Mouse (Mus musculus) forebrain, embryonic 11.5 days (tissue): ENCODE measurements at regions not wholly inside any gene's neighbourhood (a gene's known extent, or its start where the extent isn't known, plus 50 kb on each side); places are given as distances from the start of the nearest gene placed in this dataset.

Source experiments
- ATAC-seq: fragments of 200-750 bp; cut with Nextera tagmentation; replicated peaks from 2 replicates; pipeline ENCODE4 v1.8.0; 2017; ENCODE audit warnings: moderate TSS enrichment; ENCODE audit not compliant: low FRiP score
- DNase-seq: peaks from one replicate; pipeline ENCODE4 v3.0.0-alpha.2; 2017; ENCODE audit warnings: low spot score
- H3K27ac ChIP-seq: fragments of 300-500 bp; sonication (generic); 2 replicates; pipeline ENCODE4 v1.5.1; 2014; ENCODE audit warnings: low read depth, low read length
- H3K27me3 ChIP-seq: fragments of 300-500 bp; sonication (generic); 2 replicates; pipeline ENCODE4 v1.6.1; 2014; ENCODE audit warnings: mild to moderate bottlenecking, low read length, mixed read lengths; ENCODE audit not compliant: control insufficient read depth, insufficient read depth
- H3K36me3 ChIP-seq: fragments of 300-500 bp; sonication (generic); 2 replicates; pipeline ENCODE4 v1.6.1; 2014; ENCODE audit warnings: mild to moderate bottlenecking, low read length, moderate library complexity, mixed read lengths; ENCODE audit not compliant: control insufficient read depth, insufficient read depth
- H3K4me1 ChIP-seq: fragments of 300-500 bp; sonication (generic); replicated peaks from 2 replicates; pipeline ENCODE4 v1.6.1; 2014; ENCODE audit warnings: low read length, mixed read lengths; ENCODE audit not compliant: control insufficient read depth, insufficient read depth
- H3K4me2 ChIP-seq: fragments of 300-500 bp; sonication (generic); 2 replicates; pipeline ENCODE4 v1.6.1; 2014; ENCODE audit warnings: low read depth, mild to moderate bottlenecking, low read length, moderate library complexity, mixed read lengths; ENCODE audit not compliant: severe bottlenecking
- H3K4me3 ChIP-seq: fragments of 300-500 bp; sonication (generic); 2 replicates; pipeline ENCODE4 v1.5.1; 2014; ENCODE audit warnings: low read depth, low read length
- H3K9ac ChIP-seq: fragments of 300-500 bp; sonication (generic); 2 replicates; pipeline ENCODE4 v1.6.1; 2014; ENCODE audit warnings: low read length
- H3K9me3 ChIP-seq: fragments of 300-500 bp; sonication (generic); 2 replicates; pipeline ENCODE4 v1.6.1; 2016; ENCODE audit warnings: low read length, mixed read lengths; ENCODE audit not compliant: control insufficient read depth
- WGBS: fragments of 180-500 bp; shearing (Covaris S2); extraction: QIAGEN DNeasy Blood & Tissue Kit; methylation state at CpG from one replicate; pipeline ENCODE4 v1.1.7; 2014; 5-methylcytosine and 5-hydroxymethylcytosine counted together

- DNase-seq, result peak; percentile 70
- H3K27ac ChIP-seq, result no peak overlapping the region
- H3K4me2 ChIP-seq, result peak overlapping the region; percentile 81
- H3K9ac ChIP-seq, result peak overlapping the region; percentile 53
- H3K9me3 ChIP-seq, result no peaks in the 10 kb centered on the region
- H3K4me1 ChIP-seq, result 0 out of 2 replicates have a peak, but pooled peaks cover 3% of the 10 kb centered on the region
- H3K4me3 ChIP-seq, result peak overlapping the region; percentile 47
- H3K27me3 ChIP-seq, result peaks cover 19% of the 10 kb centered on the region; the same call in 1 of the 2 replicates
- no peaks in the 10 kb centered on the region for H3K36me3 ChIP-seq
- peak; percentile 19 for ATAC-seq
- WGBS, result under 1% methylated on average over 17 of the region's 17 CpGs
Measured at GRCm38 (mm10) chr3:118434311-118434710, 127.6 kb upstream of the Dpyd start.

DNA sequence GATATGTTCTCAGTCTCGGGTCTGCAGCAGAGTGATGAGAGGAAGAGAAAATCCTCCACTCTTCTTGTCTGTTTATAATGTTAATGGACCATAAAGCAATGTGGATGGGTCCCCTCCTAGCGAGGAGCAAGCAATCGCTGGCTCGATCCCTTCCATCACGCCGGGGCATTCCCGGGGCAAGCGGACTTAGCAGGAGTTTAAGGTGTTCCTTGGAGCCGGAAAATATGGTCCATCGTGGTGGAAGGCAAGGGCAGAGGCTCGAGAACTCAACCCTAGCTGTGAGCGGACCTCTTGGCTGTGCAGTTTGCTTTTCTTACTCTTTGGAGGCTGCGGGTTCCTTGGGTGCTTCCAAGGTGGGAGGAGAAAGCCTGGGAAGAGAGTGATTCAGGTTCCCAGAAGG lies 127.1 kb upstream of the Dpyd start:
- Histone ChIP-seq H3K36me3 (no peaks in the 10 kb centered on the region), H3K27ac (no peak overlapping the region), H3K4me3 (peak overlapping the region; percentile 47), H3K9ac (peak overlapping the region; percentile 53), H3K4me1 (0 out of 2 replicates have a peak, but pooled peaks cover 3% of the 10 kb centered on the region), H3K9me3 (no peaks in the 10 kb centered on the region), H3K27me3 (peaks cover 19% of the 10 kb centered on the region; the same call in 1 of the 2 replicates), H3K4me2 (peak overlapping the region; percentile 81)
- peak; percentile 54 for DNase-seq
- ATAC-seq, result no peak
- WGBS, result 1% methylated on average over 13 of the region's 13 CpGs

- H3K27ac ChIP-seq, result no peak overlapping the region
- no peaks in the 10 kb centered on the region for H3K9me3 ChIP-seq
- ATAC-seq (no peak), DNase-seq (no peak)
- peak overlapping the region; percentile 81 for H3K4me2 ChIP-seq
- no peak overlapping the region; the same call in 1 of the 2 replicates for H3K9ac ChIP-seq
- WGBS, result 8% methylated on average over 9 of the region's 9 CpGs
- peak overlapping the region; percentile 47 for H3K4me3 ChIP-seq
- no peaks in the 10 kb centered on the region for H3K36me3 ChIP-seq
- H3K4me1 ChIP-seq, result 0 out of 2 replicates have a peak, but pooled peaks cover 3% of the 10 kb centered on the region
- H3K27me3 ChIP-seq, result peaks cover 19% of the 10 kb centered on the region; the same call in 1 of the 2 replicates
Measured at GRCm38 (mm10) chr3:118435248-118435647, 126.7 kb upstream of the Dpyd start.

DNA sequence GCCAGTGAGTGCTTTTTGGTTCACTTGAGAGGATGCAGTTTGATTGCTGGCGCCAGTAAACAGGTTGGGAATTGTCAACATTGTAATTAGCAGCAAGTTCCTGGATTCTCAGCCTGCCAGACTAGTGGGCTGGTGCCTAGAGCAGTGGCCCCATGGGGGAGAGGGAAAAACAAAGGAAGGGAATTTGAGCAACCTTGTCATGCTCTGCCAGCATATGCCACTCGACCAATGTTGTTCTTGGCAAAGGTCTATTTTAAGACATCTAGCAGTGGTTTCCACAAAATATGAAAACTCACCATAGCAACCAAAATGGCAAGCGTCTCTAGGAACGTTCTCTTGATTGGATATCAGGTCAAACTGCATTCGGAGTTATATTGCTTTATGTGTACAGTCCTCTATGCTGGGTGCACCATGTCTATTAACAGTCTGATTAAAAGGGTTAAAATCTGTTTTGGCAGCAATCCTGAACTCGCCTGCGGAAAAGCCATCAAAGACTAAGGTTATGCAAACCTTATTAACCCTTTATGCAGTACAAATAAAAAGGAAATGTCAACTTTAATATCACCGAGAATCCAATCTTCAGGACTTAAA lies 118.1 kb upstream of the Dpyd start:
- Histone ChIP-seq H3K9ac (no peak overlapping the region), H3K27me3 (no peaks in the 10 kb centered on the region), H3K27ac (no peak overlapping the region), H3K4me3 (no peak overlapping the region), H3K9me3 (no peaks in the 10 kb centered on the region), H3K36me3 (no peaks in the 10 kb centered on the region), H3K4me2 (no peak overlapping the region), H3K4me1 (no peaks in the 10 kb centered on the region)
- DNase-seq, result peak; percentile 51
- whole genome bisulfite sequencing, result 56% methylated on average over 8 of the region's 8 CpGs
- ATAC-seq, result peak; percentile 79

GRCm38 (mm10) chr3:118445360-118445759 lies 116.6 kb upstream of the Dpyd start:
- ATAC-seq (no peak), DNase-seq (no peak)
- Histone ChIP-seq H3K27ac (no peak overlapping the region), H3K27me3 (no peaks in the 10 kb centered on the region), H3K36me3 (no peaks in the 10 kb centered on the region), H3K4me1 (no peaks in the 10 kb centered on the region), H3K9ac (no peak overlapping the region), H3K9me3 (no peaks in the 10 kb centered on the region), H3K4me3 (no peak overlapping the region), H3K4me2 (no peak overlapping the region)
- 84% methylated on average over 4 of the region's 4 CpGs for WGBS

GRCm38 (mm10) chr3:118459636-118460035 lies 102.3 kb upstream of the Dpyd start:
- Histone ChIP-seq H3K4me1 (no peaks in the 10 kb centered on the region), H3K27ac (no peak overlapping the region), H3K9ac (no peak overlapping the region), H3K4me2 (no peak overlapping the region), H3K36me3 (no peaks in the 10 kb centered on the region), H3K9me3 (no peaks in the 10 kb centered on the region), H3K27me3 (no peaks in the 10 kb centered on the region), H3K4me3 (no peak overlapping the region)
- ATAC-seq, result no peak
- 87% methylated on average over 2 of the region's 2 CpGs for WGBS
- DNase-seq, result no peak

DNA sequence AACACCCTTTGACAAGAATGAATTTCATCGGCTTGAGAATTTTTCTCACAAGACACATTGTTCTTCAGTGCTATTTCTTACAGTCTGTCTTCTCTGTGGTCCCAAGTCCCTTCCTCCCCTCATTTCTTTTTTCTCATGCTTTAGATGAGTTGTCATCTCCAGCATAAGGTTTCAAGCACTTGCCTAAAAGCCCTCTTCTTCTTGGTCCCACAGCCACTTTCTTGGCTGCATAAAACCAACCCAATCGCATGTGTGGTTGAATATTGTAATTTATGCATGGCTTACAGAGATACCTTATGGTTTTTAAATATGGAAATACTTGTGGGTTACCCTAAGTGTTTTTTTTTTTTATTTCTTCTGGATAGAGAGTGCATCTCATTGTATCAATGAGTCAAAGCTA lies 96.3 kb upstream of the Dpyd start:
- Histone ChIP-seq H3K9me3 (no peaks in the 10 kb centered on the region), H3K27ac (no peak overlapping the region), H3K4me3 (no peak overlapping the region), H3K9ac (no peak overlapping the region), H3K36me3 (no peaks in the 10 kb centered on the region), H3K4me1 (no peaks in the 10 kb centered on the region), H3K27me3 (no peaks in the 10 kb centered on the region), H3K4me2 (no peak overlapping the region)
- ATAC-seq (no peak), DNase-seq (no peak)
- 91% methylated on average over 2 of the region's 2 CpGs for WGBS

GRCm38 (mm10) chr3:118472215-118472799 lies 89.6 kb upstream of the Dpyd start:
- no peak overlapping the region for H3K4me3 ChIP-seq
- DNase-seq (no peak), ATAC-seq (no peak)
- no peaks in the 10 kb centered on the region for H3K27me3 ChIP-seq
- no peaks in the 10 kb centered on the region for H3K4me1 ChIP-seq
- H3K27ac ChIP-seq, result no peak overlapping the region
- WGBS, result 86% methylated on average over 10 of the region's 10 CpGs
- H3K9ac ChIP-seq, result no peak overlapping the region
- no peaks in the 10 kb centered on the region for H3K9me3 ChIP-seq
- no peaks in the 10 kb centered on the region for H3K36me3 ChIP-seq
- H3K4me2 ChIP-seq, result no peak overlapping the region

GRCm38 (mm10) chr3:118478065-118478464 lies 83.9 kb upstream of the Dpyd start:
- ATAC-seq (no peak), DNase-seq (no peak)
- Histone ChIP-seq H3K27ac (no peak overlapping the region), H3K9ac (no peak overlapping the region), H3K9me3 (no peaks in the 10 kb centered on the region), H3K4me3 (no peak overlapping the region), H3K27me3 (no peaks in the 10 kb centered on the region), H3K4me2 (no peak overlapping the region), H3K4me1 (no peaks in the 10 kb centered on the region), H3K36me3 (no peaks in the 10 kb centered on the region)
- 90% methylated on average over 8 of the region's 8 CpGs for WGBS
